Mouse (Mus musculus): ENCODE data around the gene Clip2. TPM values are rescaled to one million over a fixed set of nuclear protein-coding genes. Genes with fewer than 3 reads are reported as not detected.

Gene Clip2
- total and polyA plus RNA-seq, 3 experiments, result 5.4 to 16.7 (median 8.7) TPM

GRCm38 (mm10) chr5:134494142-134494541 is 58.1 kb downstream of the Clip2 start (continued):
- TF ChIP-seq RCOR1 (conservative IDR thresholded peaks at IDR 0.05; ENCODE audit: low read depth, low read length) (no peak), POLR2AphosphoS2 (IDR thresholded peaks at IDR 0.05; ENCODE audit: low read depth, low read length) (no peak), MAFK (IDR thresholded peaks at IDR 0.05; ENCODE audit: insufficient replicate concordance, low read length) (no peak), HCFC1 (IDR thresholded peaks at IDR 0.05; ENCODE audit: low read depth, low read length) (no peak), ZKSCAN1 (IDR thresholded peaks at IDR 0.05; ENCODE audit: borderline replicate concordance, low read depth, low read length) (no peak), KAT2A (IDR thresholded peaks at IDR 0.05; ENCODE audit: insufficient replicate concordance, low read length) (no peak), UBTF (IDR thresholded peaks at IDR 0.05; ENCODE audit: low read depth, low read length) (peak; percentile 24; the same call in 1 of the 2 replicates), ZMIZ1 (IDR thresholded peaks at IDR 0.05; ENCODE audit: low read depth, low read length) (no peak), NELFE (IDR thresholded peaks at IDR 0.05; ENCODE audit: low read depth, low read length) (no peak; the same call in 1 of the 2 replicates), SIN3A (IDR thresholded peaks at IDR 0.05; ENCODE audit: low read length) (peak; percentile 76; the same call in 1 of the 2 replicates), E2F4 (IDR thresholded peaks at IDR 0.05; ENCODE audit: insufficient replicate concordance, low read depth, low read length) (no peak), MEF2A (IDR thresholded peaks at IDR 0.05; ENCODE audit: borderline replicate concordance, low read depth, low read length) (peak; percentile 21; the same call in 1 of the 2 replicates)

GRCm38 (mm10) chr5:134492956-134493355 is 59.3 kb downstream of the Clip2 start:
- Histone ChIP-seq H3K27ac (ENCODE audit: insufficient read depth, low read depth) (0 out of 2 replicates have a peak overlapping the region, but pooled peaks have one; percentile 4), H3K4me2 (ENCODE audit: insufficient read depth, low read depth, poor library complexity, severe bottlenecking) (no peak overlapping the region), H3K79me2 (replicated peaks; ENCODE audit: control insufficient read depth, extremely low read depth, insufficient read depth, poor library complexity, severe bottlenecking) (no peaks in the 10 kb centered on the region), H3K4me3 (replicated peaks in 1 of 3; ENCODE audit: low read depth in 2 of 3, low read length in 2 of 3, poor library complexity in 1 of 3) (no peak overlapping the region), H3K36me3 (replicated peaks in 1 of 2; ENCODE audit: control insufficient read depth in 1 of 2, insufficient read depth in 1 of 2, low read length in 1 of 2) (peaks cover 0 to 68% of the 10 kb centered on the region in 2 experiments), H3K9me3 (replicated peaks; ENCODE audit: low read length) (no peaks in the 10 kb centered on the region), H3K27me3 (replicated peaks) (no peaks in the 10 kb centered on the region), H3K4me1 (ENCODE audit: control insufficient read depth in 1 of 2, insufficient read depth in 2 of 2) (peaks cover 25 to 62% of the 10 kb centered on the region in 2 experiments), H3K9ac (ENCODE audit: insufficient read depth, low read depth) (no peak overlapping the region)
- in situ Hi-C loops (cut with MboI; ENCODE audit: low pct_ligation_motif_present, low pct_unique_long_range_greater_than_20kb, low sequenced_read_pairs) (loop anchor here (5.0 kb wide), 2 partner anchors 124 to 311 kb away; partner anchors contain the start of genes Gtf2ird2 and Lat2), dilution Hi-C loops (cut with MboI; ENCODE audit: extremely low pct_ligation_motif_present, extremely low pct_unique_long_range_greater_than_20kb, low sequenced_read_pairs) (no loop called here)
- TF ChIP-seq HCFC1 (IDR thresholded peaks at IDR 0.05; ENCODE audit: low read depth, low read length), result no peak
- no peak for DNase-seq (ENCODE audit: extremely low read depth)

GRCm38 (mm10) chr5:134491712-134492417 is 60.4 kb downstream of the Clip2 start:
- peaks cover 0 to 57% of the 10 kb centered on the region in 2 experiments for H3K36me3 ChIP-seq (replicated peaks in 1 of 2; ENCODE audit: control insufficient read depth in 1 of 2, insufficient read depth in 1 of 2, low read length in 1 of 2)
- peaks cover 25 to 62% of the 10 kb centered on the region in 2 experiments for H3K4me1 ChIP-seq (ENCODE audit: control insufficient read depth in 1 of 2, insufficient read depth in 2 of 2)
- dilution Hi-C loops (cut with MboI; ENCODE audit: extremely low pct_ligation_motif_present, extremely low pct_unique_long_range_greater_than_20kb, low sequenced_read_pairs) (no loop called here), in situ Hi-C loops (cut with MboI; ENCODE audit: low pct_ligation_motif_present, low pct_unique_long_range_greater_than_20kb, low sequenced_read_pairs) (loop anchor here (5.0 kb wide), 2 partner anchors 125 to 310 kb away; partner anchors contain the start of genes Gtf2ird2 and Lat2)
- H3K27me3 ChIP-seq (replicated peaks), result no peaks in the 10 kb centered on the region
- H3K4me2 ChIP-seq (ENCODE audit: insufficient read depth, low read depth, poor library complexity, severe bottlenecking), result peak overlapping the region; percentile 48
- H3K9ac ChIP-seq (ENCODE audit: insufficient read depth, low read depth), result peak overlapping the region; percentile 45; the same call in 1 of the 2 replicates
- DNase-seq (ENCODE audit: extremely low read depth), result peak; percentile 95
- H3K9me3 ChIP-seq (replicated peaks; ENCODE audit: low read length), result no peaks in the 10 kb centered on the region
- peak overlapping the region; percentile 40 for H3K27ac ChIP-seq (ENCODE audit: insufficient read depth, low read depth)
- peak overlapping the region; percentile 5 to 34 (median 30) for H3K4me3 ChIP-seq (replicated peaks in 1 of 3; ENCODE audit: low read depth in 2 of 3, low read length in 2 of 3, poor library complexity in 1 of 3)
- H3K79me2 ChIP-seq (replicated peaks; ENCODE audit: control insufficient read depth, extremely low read depth, insufficient read depth, poor library complexity, severe bottlenecking), result no peaks in the 10 kb centered on the region
- TF ChIP-seq SIN3A (IDR thresholded peaks at IDR 0.05; ENCODE audit: low read length) (peak; percentile 86), KAT2A (IDR thresholded peaks at IDR 0.05; ENCODE audit: insufficient replicate concordance, low read length) (0 out of 2 replicates have a peak, but pooled peaks have one; percentile 15), CHD2 (IDR thresholded peaks at IDR 0.05; ENCODE audit: low read length) (0 out of 2 replicates have a peak, but pooled peaks have one; percentile 36), RAD21 (IDR thresholded peaks at IDR 0.05; ENCODE audit: low read depth, low read length) (peak; percentile 24), ZKSCAN1 (IDR thresholded peaks at IDR 0.05; ENCODE audit: borderline replicate concordance, low read depth, low read length) (no peak), JUN (IDR thresholded peaks at IDR 0.05; ENCODE audit: insufficient read depth, low read depth, low read length) (no peak), POLR2A (IDR thresholded peaks at IDR 0.05; ENCODE audit: low read depth, low read length) (peak; percentile 52; the same call in 1 of the 2 replicates), SMC3 (IDR thresholded peaks at IDR 0.05; ENCODE audit: low read depth, low read length) (peak; percentile 56), ZNF384 (IDR thresholded peaks at IDR 0.05; ENCODE audit: low read depth, low read length) (peak; percentile 87), ZMIZ1 (IDR thresholded peaks at IDR 0.05; ENCODE audit: low read depth, low read length) (no peak; the same call in 1 of the 2 replicates), USF2 (conservative IDR thresholded peaks at IDR 0.05; ENCODE audit: low read depth, low read length) (no peak), CTCF (conservative IDR thresholded peaks at IDR 0.05 in 1 of 2, IDR thresholded peaks at IDR 0.05 in 1 of 2; ENCODE audit: low read depth in 2 of 2, low read length in 2 of 2) (peak; percentile 98 to 99), BHLHE40 (IDR thresholded peaks at IDR 0.05; ENCODE audit: low read depth, low read length) (peak; percentile 42; the same call in 1 of the 2 replicates), ZC3H11A (IDR thresholded peaks at IDR 0.05; ENCODE audit: low read depth, low read length) (no peak), NELFE (IDR thresholded peaks at IDR 0.05; ENCODE audit: low read depth, low read length) (peak; percentile 79; the same call in 1 of the 2 replicates), MYC (IDR thresholded peaks at IDR 0.05; ENCODE audit: low read depth, low read length) (peak; percentile 39; the same call in 1 of the 2 replicates), TCF12 (IDR thresholded peaks at IDR 0.05; ENCODE audit: low read depth, low read length) (peak; percentile 53; the same call in 1 of the 2 replicates), TBP (conservative IDR thresholded peaks at IDR 0.05; ENCODE audit: low read depth, low read length) (0 out of 2 replicates have a peak, but pooled peaks have one; percentile 49), RCOR1 (conservative IDR thresholded peaks at IDR 0.05; ENCODE audit: low read depth, low read length) (0 out of 2 replicates have a peak, but pooled peaks have one; percentile 38), NRF1 (IDR thresholded peaks at IDR 0.05; ENCODE audit: low read depth, low read length) (peak; percentile 25; the same call in 1 of the 2 replicates)

Data from CH12.LX (cell line).